Mouse (Mus musculus): Measurements from ENCODE around the gene Nod2. TPM values are rescaled to one million over a fixed set of nuclear protein-coding genes. Genes with fewer than 3 reads are reported as not detected.

The Nod2 gene
- polyA plus RNA-seq, 1 experiment from 2014 or later: 0.09 TPM

DNA sequence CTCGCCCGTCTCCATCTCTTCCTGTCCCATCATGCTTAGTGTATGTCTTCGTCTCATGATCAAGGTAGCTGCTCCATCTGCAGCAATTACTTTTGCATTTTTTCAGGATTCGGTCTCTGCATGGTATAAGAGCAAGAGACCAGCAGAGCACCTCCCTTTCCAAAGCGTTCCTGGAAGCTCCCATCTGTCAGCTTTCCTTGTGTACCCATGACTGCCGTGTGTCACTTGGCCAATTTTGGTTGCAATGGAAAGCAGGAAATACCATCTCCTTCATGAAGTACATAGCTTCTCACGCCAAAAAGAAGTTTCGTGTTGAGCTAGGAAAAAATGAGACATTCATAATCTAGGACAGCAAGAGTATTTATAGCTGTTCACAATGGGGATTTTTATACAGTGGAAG lies 33.9 kb downstream of the Nod2 start:
- Histone ChIP-seq H3K27ac (replicated peaks) (no peak overlapping the region), H3K9me3 (replicated peaks) (no peaks in the 10 kb centered on the region), H3K9ac (no peak overlapping the region), H3K36me3 (replicated peaks) (no peaks in the 10 kb centered on the region), H3K27me3 (no peaks in the 10 kb centered on the region), H3K4me3 (replicated peaks) (no peak overlapping the region), H3K4me1 (replicated peaks) (no peaks in the 10 kb centered on the region), H3K4me2 (no peak overlapping the region)
- WGBS (ENCODE audit: insufficient replicate concordance): 65% methylated on average over 8 of the region's 8 CpGs
- ATAC-seq (ENCODE audit: insufficient read depth): no peak

DNA sequence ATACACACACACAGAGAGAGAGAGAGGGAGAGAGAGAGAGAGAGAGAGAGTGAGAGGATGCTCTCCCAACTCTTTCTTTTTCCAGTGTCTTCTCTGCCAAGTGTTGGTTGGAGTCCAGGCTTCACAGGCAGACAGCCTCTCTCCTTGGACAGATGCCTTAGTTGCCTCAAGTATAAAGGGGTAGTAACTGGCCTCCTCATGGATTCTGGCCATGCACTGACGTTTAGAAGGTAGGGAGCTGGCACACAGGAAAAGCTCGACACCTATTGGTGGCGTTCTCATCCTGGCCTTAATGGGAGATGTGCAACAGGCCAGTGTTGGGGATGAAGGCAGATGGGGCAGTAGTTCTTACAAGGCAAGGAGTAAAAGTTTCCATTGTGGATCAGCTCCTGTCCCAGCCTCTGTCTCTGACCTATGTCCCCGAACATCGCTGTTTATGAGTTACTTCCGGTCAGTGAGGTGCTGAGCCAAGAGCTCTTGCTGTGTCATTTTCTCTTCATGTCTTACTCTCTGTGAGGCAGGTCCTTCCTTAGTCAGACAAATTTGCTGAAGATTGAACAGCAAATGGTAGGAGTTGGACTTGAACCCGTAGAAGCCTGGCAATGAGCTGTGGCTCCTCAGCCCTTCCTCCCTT lies 36.7 kb downstream of the Nod2 start:
- Histone ChIP-seq H3K9me3 (replicated peaks) (no peaks in the 10 kb centered on the region), H3K27ac (replicated peaks) (no peak overlapping the region), H3K27me3 (no peaks in the 10 kb centered on the region), H3K9ac (no peak overlapping the region), H3K4me3 (replicated peaks) (no peak overlapping the region), H3K4me1 (replicated peaks) (no peaks in the 10 kb centered on the region), H3K4me2 (no peak overlapping the region), H3K36me3 (replicated peaks) (no peaks in the 10 kb centered on the region)
- ATAC-seq (ENCODE audit: insufficient read depth): no peak
- WGBS (ENCODE audit: insufficient replicate concordance): 63% methylated on average over 7 of the region's 7 CpGs

DNA sequence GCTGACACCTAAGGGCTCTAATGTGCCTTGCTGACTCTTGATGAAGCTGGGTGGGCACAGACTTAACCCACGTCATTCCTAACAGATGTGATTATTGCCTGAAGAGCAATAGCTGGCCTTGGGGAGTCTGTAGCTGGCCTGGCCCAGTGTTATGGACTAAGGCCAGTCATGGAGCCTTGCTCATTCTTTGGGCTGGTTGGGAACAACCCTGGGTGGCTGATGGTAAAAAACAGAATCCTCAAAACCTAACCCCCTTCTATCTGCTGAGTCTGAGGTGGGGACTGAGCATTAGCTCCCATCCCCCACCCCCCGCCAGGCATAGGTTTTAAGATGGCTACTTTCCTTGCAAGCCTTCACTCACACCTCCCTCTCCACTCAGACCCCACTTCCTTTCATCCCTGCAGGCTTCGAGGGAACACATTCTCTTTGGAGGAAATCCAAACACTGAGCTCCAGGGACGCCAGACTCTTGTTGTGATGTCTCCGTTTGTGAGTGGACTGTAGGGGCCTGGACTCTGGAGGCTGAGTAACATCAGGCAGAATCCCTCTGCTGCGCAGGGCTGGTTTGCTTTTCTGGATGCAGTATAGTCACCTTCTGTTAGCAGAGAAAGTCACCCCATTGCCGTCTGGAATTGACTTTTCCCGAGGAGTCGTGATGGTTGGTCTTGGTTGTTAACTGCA lies 39.3 kb downstream of the Nod2 start:
- Histone ChIP-seq H3K9ac (no peak overlapping the region), H3K4me1 (replicated peaks) (no peaks in the 10 kb centered on the region), H3K9me3 (replicated peaks) (no peaks in the 10 kb centered on the region), H3K27ac (replicated peaks) (no peak overlapping the region), H3K27me3 (no peaks in the 10 kb centered on the region; the same call in 1 of the 2 replicates), H3K4me2 (no peak overlapping the region), H3K36me3 (replicated peaks) (no peaks in the 10 kb centered on the region), H3K4me3 (replicated peaks) (no peak overlapping the region)
- WGBS (ENCODE audit: insufficient replicate concordance): 59% methylated on average over 9 of the region's 9 CpGs
- no peak for ATAC-seq (ENCODE audit: insufficient read depth)

GRCm38 (mm10) chr8:88686906-88687235 lies 39.8 kb downstream of the Nod2 start:
- Histone ChIP-seq H3K9me3 (replicated peaks) (no peaks in the 10 kb centered on the region), H3K9ac (no peak overlapping the region), H3K4me3 (replicated peaks) (no peak overlapping the region), H3K4me1 (replicated peaks) (no peaks in the 10 kb centered on the region), H3K27me3 (no peaks in the 10 kb centered on the region; the same call in 1 of the 2 replicates), H3K36me3 (replicated peaks) (no peaks in the 10 kb centered on the region), H3K4me2 (no peak overlapping the region), H3K27ac (replicated peaks) (no peak overlapping the region)
- 61% methylated on average over 8 of the region's 8 CpGs for WGBS (ENCODE audit: insufficient replicate concordance)
- ATAC-seq (ENCODE audit: insufficient read depth): no peak

DNA sequence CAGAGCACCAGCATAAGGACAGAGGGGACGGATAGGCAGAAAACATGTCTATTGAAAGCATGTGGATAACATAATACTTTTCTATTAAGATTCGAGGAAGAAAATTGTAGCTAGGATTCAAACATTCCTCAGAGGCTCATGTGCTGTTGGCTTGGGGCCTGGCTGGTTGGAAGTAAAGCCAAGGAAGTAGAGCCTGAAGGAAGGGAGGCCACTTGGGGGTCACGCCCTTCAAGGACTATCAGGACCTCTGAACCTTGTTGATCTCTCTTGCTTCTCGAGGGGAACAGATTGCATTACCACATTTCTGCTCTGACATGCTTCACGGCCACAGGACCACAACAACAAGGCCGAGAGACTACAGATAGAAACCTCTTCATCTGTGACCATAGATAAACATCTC lies 42.0 kb downstream of the Nod2 start:
- Histone ChIP-seq H3K27ac (replicated peaks) (no peak overlapping the region), H3K27me3 (no peaks in the 10 kb centered on the region; the same call in 1 of the 2 replicates)
- WGBS (ENCODE audit: insufficient replicate concordance): 51% methylated on average over 6 of the region's 6 CpGs

GRCm38 (mm10) chr8:88689891-88690290 lies 42.8 kb downstream of the Nod2 start:
- no peak overlapping the region for H3K27ac ChIP-seq (replicated peaks)
- 68% methylated on average over 6 of the region's 6 CpGs for WGBS (ENCODE audit: insufficient replicate concordance)
- no peak for ATAC-seq (ENCODE audit: insufficient read depth)

More for the DNA sequence above, 42.0 kb downstream of the Nod2 start:
- no peak overlapping the region for H3K4me2 ChIP-seq
- no peak overlapping the region for H3K4me3 ChIP-seq (replicated peaks)
- H3K4me1 ChIP-seq (replicated peaks): peaks cover 2% of the 10 kb centered on the region; the same call in 1 of the 2 replicates
- no peak for ATAC-seq (ENCODE audit: insufficient read depth)
- no peak overlapping the region for H3K9ac ChIP-seq
- H3K9me3 ChIP-seq (replicated peaks): no peaks in the 10 kb centered on the region
- no peaks in the 10 kb centered on the region for H3K36me3 ChIP-seq (replicated peaks)

GRCm38 (mm10) chr8:88691342-88691948 lies 44.3 kb downstream of the Nod2 start:
- WGBS (ENCODE audit: insufficient replicate concordance): 33% methylated on average over 4 of the region's 4 CpGs
- Histone ChIP-seq H3K4me2 (no peak overlapping the region), H3K9ac (no peak overlapping the region), H3K27me3 (no peaks in the 10 kb centered on the region; the same call in 1 of the 2 replicates), H3K4me1 (replicated peaks) (peaks cover 14% of the 10 kb centered on the region), H3K36me3 (replicated peaks) (no peaks in the 10 kb centered on the region), H3K4me3 (replicated peaks) (no peak overlapping the region), H3K27ac (replicated peaks) (no peak overlapping the region), H3K9me3 (replicated peaks) (no peaks in the 10 kb centered on the region)
- ATAC-seq (ENCODE audit: insufficient read depth): no peak

More at GRCm38 (mm10) chr8:88689891-88690290, 42.8 kb downstream of the Nod2 start:
- no peak overlapping the region for H3K4me3 ChIP-seq (replicated peaks)
- H3K4me2 ChIP-seq: no peak overlapping the region
- no peaks in the 10 kb centered on the region for H3K36me3 ChIP-seq (replicated peaks)
- peaks cover 8% of the 10 kb centered on the region; the same call in 1 of the 2 replicates for H3K4me1 ChIP-seq (replicated peaks)
- H3K9ac ChIP-seq: no peak overlapping the region
- H3K27me3 ChIP-seq: no peaks in the 10 kb centered on the region; the same call in 1 of the 2 replicates
- H3K9me3 ChIP-seq (replicated peaks): no peaks in the 10 kb centered on the region

DNA sequence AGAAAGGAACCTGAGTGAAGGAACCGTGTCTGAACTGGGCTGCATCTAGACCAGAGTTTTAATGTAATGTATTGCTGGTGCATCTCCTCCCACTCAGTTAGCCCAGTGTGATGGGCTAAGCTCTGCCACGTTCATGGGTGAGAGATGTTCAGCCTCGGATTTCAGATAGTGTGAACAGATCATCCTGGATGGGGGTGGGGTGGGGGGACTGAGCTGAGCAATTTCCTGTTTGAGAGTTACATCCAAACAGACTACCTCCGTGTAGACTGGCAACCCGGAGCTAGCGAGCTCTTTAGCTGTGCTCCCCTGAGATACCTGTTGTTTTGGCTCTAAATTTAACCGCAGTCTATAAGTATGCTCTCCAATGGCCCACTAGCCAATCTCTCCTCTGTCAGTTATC lies 44.8 kb downstream of the Nod2 start:
- Histone ChIP-seq H3K9ac (no peak overlapping the region), H3K36me3 (replicated peaks) (no peaks in the 10 kb centered on the region), H3K27ac (replicated peaks) (no peak overlapping the region), H3K4me2 (no peak overlapping the region), H3K4me3 (replicated peaks) (no peak overlapping the region), H3K4me1 (replicated peaks) (peaks cover 14% of the 10 kb centered on the region), H3K27me3 (no peaks in the 10 kb centered on the region; the same call in 1 of the 2 replicates), H3K9me3 (replicated peaks) (no peaks in the 10 kb centered on the region)
- no peak for ATAC-seq (ENCODE audit: insufficient read depth)
- 28% methylated on average over 7 of the region's 7 CpGs for whole genome bisulfite sequencing (ENCODE audit: insufficient replicate concordance)

- H3K4me2 ChIP-seq: no peak overlapping the region
- no peaks in the 10 kb centered on the region; the same call in 1 of the 2 replicates for H3K27me3 ChIP-seq
- H3K9ac ChIP-seq: no peak overlapping the region
- H3K4me3 ChIP-seq (replicated peaks): no peak overlapping the region
- H3K4me1 ChIP-seq (replicated peaks): peaks cover 22% of the 10 kb centered on the region
- WGBS (ENCODE audit: insufficient replicate concordance): 63% methylated on average over 6 of the region's 6 CpGs
- no peak overlapping the region for H3K27ac ChIP-seq (replicated peaks)
- H3K36me3 ChIP-seq (replicated peaks): no peaks in the 10 kb centered on the region
- no peaks in the 10 kb centered on the region for H3K9me3 ChIP-seq (replicated peaks)
- no peak for ATAC-seq (ENCODE audit: insufficient read depth)
Measured at GRCm38 (mm10) chr8:88692866-88693265, 45.8 kb downstream of the Nod2 start.

DNA sequence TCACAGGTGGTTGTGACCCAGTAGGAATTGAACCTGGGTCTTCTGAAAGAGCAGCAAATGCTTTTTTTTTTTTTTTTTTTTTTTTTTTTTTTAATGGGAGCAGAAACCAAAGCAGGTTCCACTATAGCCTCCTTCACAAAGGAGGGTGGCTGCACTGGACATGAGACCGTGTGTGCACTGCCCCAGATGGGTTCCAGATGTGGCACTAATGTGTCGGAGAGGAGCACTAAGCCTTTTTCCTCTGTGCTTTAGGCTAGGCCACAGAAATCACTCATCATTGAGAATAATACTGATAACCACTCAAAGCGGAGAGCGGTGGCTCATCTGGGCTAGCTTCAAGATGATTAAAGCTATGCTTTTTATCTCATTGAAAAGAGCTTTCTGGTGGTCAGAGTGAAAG lies 46.3 kb downstream of the Nod2 start:
- Histone ChIP-seq H3K27ac (replicated peaks) (no peak overlapping the region), H3K9ac (no peak overlapping the region)

GRCm38 (mm10) chr8:88694291-88694690 lies 47.2 kb downstream of the Nod2 start:
- Histone ChIP-seq H3K4me2 (no peak overlapping the region), H3K27ac (replicated peaks) (no peak overlapping the region), H3K36me3 (replicated peaks) (no peaks in the 10 kb centered on the region), H3K4me3 (replicated peaks) (no peak overlapping the region), H3K27me3 (no peaks in the 10 kb centered on the region; the same call in 1 of the 2 replicates), H3K9me3 (replicated peaks) (no peaks in the 10 kb centered on the region), H3K9ac (no peak overlapping the region), H3K4me1 (replicated peaks) (peaks cover 25% of the 10 kb centered on the region)
- no peak for ATAC-seq (ENCODE audit: insufficient read depth)
- WGBS (ENCODE audit: insufficient replicate concordance): 41% methylated on average over 7 of the region's 7 CpGs

More for the DNA sequence above, 46.3 kb downstream of the Nod2 start:
- no peak for ATAC-seq (ENCODE audit: insufficient read depth)
- no peak overlapping the region for H3K4me2 ChIP-seq
- H3K36me3 ChIP-seq (replicated peaks): no peaks in the 10 kb centered on the region
- no peak overlapping the region for H3K4me3 ChIP-seq (replicated peaks)
- WGBS (ENCODE audit: insufficient replicate concordance): 62% methylated on average over 4 of the region's 4 CpGs
- no peaks in the 10 kb centered on the region for H3K9me3 ChIP-seq (replicated peaks)
- no peaks in the 10 kb centered on the region; the same call in 1 of the 2 replicates for H3K27me3 ChIP-seq
- H3K4me1 ChIP-seq (replicated peaks): peaks cover 25% of the 10 kb centered on the region

All from liver, embryonic 15.5 days (tissue).